Mouse (Mus musculus) G1E (cell line): Measurements from ENCODE around the gene Rhobtb1. TPM values are rescaled to one million over a fixed set of nuclear protein-coding genes. Genes with fewer than 3 reads are reported as not detected.

Experiments
- ATAC-seq: 2 replicates; pipeline ENCODE4 v1.8.0; 2016; ENCODE audit warnings: mild to moderate bottlenecking; ENCODE audit not compliant: insufficient number of reproducible peaks, poor library complexity, low FRiP score, severe bottlenecking; ENCODE audit errors: extremely low read depth
- DNase-seq: peaks from one replicate; pipeline ENCODE4 v3.0.0; 2012; ENCODE audit warnings: low spot score
- H3K27me3 ChIP-seq: 2 replicates; pipeline ENCODE4 v1.6.1; 2012; ENCODE audit warnings: mild to moderate bottlenecking, low read length, inconsistent platforms; ENCODE audit not compliant: insufficient read depth
- H3K36me3 ChIP-seq: replicated peaks from 2 replicates; pipeline ENCODE3; 2012; ENCODE audit warnings: mild to moderate bottlenecking, inconsistent platforms
- H3K4me1 ChIP-seq: 2 replicates; pipeline ENCODE4 v1.6.1; 2012; ENCODE audit warnings: low read depth, low read length, inconsistent platforms, mixed read lengths; ENCODE audit not compliant: insufficient read depth
- H3K4me3 ChIP-seq: 2 replicates; pipeline ENCODE4 v1.5.1; 2012; ENCODE audit warnings: low read depth, mild to moderate bottlenecking, inconsistent platforms, low read length, moderate library complexity, mixed read lengths
- H3K9me3 ChIP-seq: replicated peaks from 2 replicates; pipeline ENCODE4 v1.6.1; 2012; ENCODE audit warnings: inconsistent platforms
- CTCF ChIP-seq: IDR thresholded peaks from 2 replicates; pipeline ENCODE4 v1.5.1; 2012; ENCODE audit warnings: low read depth, low read length, inconsistent platforms, mixed read lengths
- GATA1 ChIP-seq: IDR thresholded peaks from 2 replicates; pipeline ENCODE4 v1.6.1; 2012; ENCODE audit warnings: borderline replicate concordance, low read length, inconsistent platforms, mixed read lengths
- GATA2 ChIP-seq: IDR thresholded peaks from 2 replicates; pipeline ENCODE4 v1.6.1; 2012; ENCODE audit warnings: low read depth, low read length, inconsistent platforms, borderline replicate concordance
- POLR2AphosphoS5 ChIP-seq: IDR thresholded peaks from 2 replicates; pipeline ENCODE4 v1.6.1; 2012; ENCODE audit warnings: low read depth, low read length, inconsistent platforms; ENCODE audit not compliant: insufficient replicate concordance
- TAL1 ChIP-seq: conservative IDR thresholded peaks from 2 replicates; pipeline ENCODE4 v1.6.1; 2012; ENCODE audit warnings: low read depth, low read length, inconsistent platforms, mixed read lengths
- polyA plus RNA-seq: library from polyadenylated mRNA; stranded (reverse); fragments of >175 nt; gene quantifications from 2 replicates; pipeline ENCODE4 v1.2.3, GENCODE M21; 2012
- total RNA-seq, 2 experiments: library from RNA; stranded (forward) in 1 of 2; stranded (reverse) in 1 of 2; fragments of 200-1000 nt in 1 of 2; fragments of >200 nt in 1 of 2; fragmentation: Nextera tagmentation in 1 of 2; gene quantifications; 2 replicates each; pipeline ENCODE4 v1.2.3; 2014 to 2017

Gene Rhobtb1
- total and polyA plus RNA-seq, 3 experiments = 0.05 TPM; not detected in 2

DNA sequence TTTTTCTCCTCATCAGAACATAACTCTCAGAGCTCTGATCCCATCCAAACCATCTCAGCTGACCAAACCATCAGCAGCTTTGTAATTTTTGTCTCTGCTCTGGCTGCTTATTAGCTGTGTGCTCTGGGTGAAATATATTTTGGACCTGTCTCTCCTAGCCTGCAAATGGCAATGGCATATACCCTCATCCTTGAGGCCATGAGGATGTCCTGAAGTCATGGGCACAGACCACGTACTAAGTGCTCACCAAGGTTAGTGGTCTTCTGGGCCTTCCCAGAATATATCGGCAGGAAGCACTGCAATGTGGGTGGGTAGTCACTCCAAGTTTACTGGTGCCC lies 68.0 kb downstream of the Rhobtb1 start:
- Histone ChIP-seq H3K4me1 (no peaks in the 10 kb centered on the region), H3K36me3 (no peaks in the 10 kb centered on the region), H3K27me3 (no peaks in the 10 kb centered on the region), H3K4me3 (no peak overlapping the region), H3K9me3 (peaks cover 49% of the 10 kb centered on the region)
- DNase-seq = no peak
- TF ChIP-seq TAL1 (no peak), GATA2 (no peak), POLR2AphosphoS5 (no peak), CTCF (no peak), GATA1 (no peak)
- ATAC-seq = no peak

DNA sequence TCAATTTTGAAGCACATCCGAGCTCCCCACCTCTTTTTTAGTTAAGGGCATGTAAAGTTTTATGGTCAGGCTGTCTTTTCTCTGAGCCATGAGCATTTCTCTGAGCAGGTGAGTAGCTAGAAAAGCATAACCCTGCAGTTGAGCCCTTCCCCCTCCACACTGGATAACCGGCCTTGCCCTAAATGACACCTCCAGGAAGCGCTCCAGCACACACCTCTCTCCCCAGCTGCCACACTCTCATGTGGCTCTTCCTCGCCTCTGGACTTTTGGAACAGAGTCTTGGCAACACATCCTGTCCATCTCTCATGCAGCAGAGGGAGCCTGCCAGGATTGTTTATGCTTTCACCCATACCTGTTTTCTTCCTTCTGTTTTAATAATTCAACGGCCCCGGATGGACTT lies 69.1 kb downstream of the Rhobtb1 start:
- H3K36me3 ChIP-seq = no peaks in the 10 kb centered on the region
- no peak for ATAC-seq

DNA sequence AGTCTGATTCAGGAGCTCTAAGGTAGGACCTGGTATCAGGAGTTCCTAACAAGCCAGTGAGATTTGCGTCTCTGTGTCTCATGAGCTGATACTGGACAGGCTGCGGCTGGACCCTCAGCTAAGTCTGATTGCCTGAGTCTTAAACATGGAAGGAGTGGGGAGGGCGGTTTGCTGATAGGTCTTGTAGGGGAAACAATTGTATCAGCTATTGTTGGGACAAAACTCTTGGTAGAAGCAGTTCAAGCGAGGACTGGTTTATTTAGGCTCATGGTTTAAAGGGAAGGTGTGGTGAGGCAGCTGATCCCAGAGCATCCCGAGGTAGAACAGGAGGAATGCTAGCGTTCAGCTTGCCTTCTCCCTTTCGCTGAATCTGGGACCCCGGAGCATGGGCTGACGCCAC lies 69.9 kb downstream of the Rhobtb1 start:
- TF ChIP-seq TAL1 (no peak), GATA1 (no peak), GATA2 (no peak), CTCF (no peak), POLR2AphosphoS5 (no peak)
- no peak for ATAC-seq

More for the DNA sequence above, 69.1 kb downstream of the Rhobtb1 start:
- H3K27me3 ChIP-seq = no peaks in the 10 kb centered on the region
- DNase-seq = no peak
- TF ChIP-seq POLR2AphosphoS5 (no peak), TAL1 (no peak), GATA2 (no peak), CTCF (no peak), GATA1 (no peak)
- peaks cover 57% of the 10 kb centered on the region for H3K9me3 ChIP-seq
- H3K4me1 ChIP-seq = no peaks in the 10 kb centered on the region
- H3K4me3 ChIP-seq = no peak overlapping the region

DNA sequence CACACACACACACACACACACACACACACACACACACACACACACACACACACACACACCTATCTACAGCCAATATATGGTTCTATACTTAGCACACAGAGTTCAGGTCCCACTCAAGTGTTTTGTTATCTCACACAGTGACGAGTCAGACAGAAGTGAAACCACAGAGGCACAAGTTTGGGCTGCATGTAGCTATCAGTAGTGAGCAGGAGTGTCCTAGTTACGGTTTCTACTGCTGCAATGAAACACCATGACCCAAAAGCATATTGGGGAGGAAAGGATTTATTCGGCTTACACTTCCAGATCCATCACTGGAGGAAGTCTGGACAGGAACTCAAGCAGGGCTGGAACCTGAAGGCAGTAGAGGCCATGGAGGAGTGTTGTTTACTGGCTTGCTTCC lies 70.7 kb downstream of the Rhobtb1 start:
- ATAC-seq (no peak), DNase-seq (no peak)

More for the DNA sequence above, 69.9 kb downstream of the Rhobtb1 start:
- Histone ChIP-seq H3K36me3 (no peaks in the 10 kb centered on the region), H3K4me1 (no peaks in the 10 kb centered on the region), H3K9me3 (peaks cover 64% of the 10 kb centered on the region), H3K4me3 (no peak overlapping the region), H3K27me3 (no peaks in the 10 kb centered on the region)
- no peak for DNase-seq

DNA sequence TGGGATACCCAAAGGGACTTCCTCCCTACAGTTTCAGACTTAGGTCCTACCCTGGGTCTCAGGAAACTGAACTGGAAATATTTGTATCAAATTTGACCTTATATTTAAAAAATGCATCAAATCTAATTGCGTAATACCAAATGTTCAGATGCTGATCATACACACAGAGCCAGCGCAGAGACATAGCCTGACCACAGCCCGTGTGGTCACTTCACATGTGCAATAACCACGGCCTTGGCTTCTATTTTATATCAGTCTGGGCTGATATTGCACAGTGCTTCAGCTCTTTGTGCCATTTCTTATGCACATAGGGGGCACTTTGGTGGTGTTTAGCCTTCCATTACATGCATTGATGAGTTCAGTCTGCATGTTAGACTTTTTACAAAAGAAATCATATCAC lies 72.0 kb downstream of the Rhobtb1 start:
- H3K36me3 ChIP-seq = no peaks in the 10 kb centered on the region
- H3K4me1 ChIP-seq = no peaks in the 10 kb centered on the region
- ATAC-seq = no peak

More for the DNA sequence above, 70.7 kb downstream of the Rhobtb1 start:
- H3K9me3 ChIP-seq = peaks cover 64% of the 10 kb centered on the region
- H3K4me1 ChIP-seq = no peaks in the 10 kb centered on the region
- H3K27me3 ChIP-seq = no peaks in the 10 kb centered on the region
- H3K4me3 ChIP-seq = no peak overlapping the region
- H3K36me3 ChIP-seq = no peaks in the 10 kb centered on the region
- TF ChIP-seq GATA1 = no peak
- TF ChIP-seq POLR2AphosphoS5 = no peak
- TF ChIP-seq GATA2 = no peak
- TF ChIP-seq TAL1 = no peak
- no peak for TF ChIP-seq CTCF

DNA sequence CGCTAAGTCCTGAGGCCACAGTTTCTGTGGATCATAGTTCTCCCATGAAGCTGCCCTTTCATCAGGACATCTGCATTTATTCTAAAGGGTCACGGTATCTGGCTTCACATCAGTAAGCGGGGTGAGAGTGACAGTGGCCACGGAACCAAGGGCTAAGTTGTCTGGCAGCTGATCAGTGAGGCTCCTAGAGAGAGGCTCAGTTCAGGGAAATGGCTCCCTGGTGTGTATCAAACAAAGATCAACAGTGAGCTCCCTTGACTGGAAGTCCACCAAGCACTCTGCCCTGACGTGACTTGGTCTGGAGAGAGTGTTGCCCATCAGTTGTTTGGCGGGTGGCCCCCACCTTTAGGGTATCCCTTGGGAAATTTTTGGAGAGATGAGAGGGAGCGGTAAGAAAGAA lies 73.0 kb downstream of the Rhobtb1 start:
- no peaks in the 10 kb centered on the region for H3K36me3 ChIP-seq
- no peaks in the 10 kb centered on the region for H3K27me3 ChIP-seq
- no peaks in the 10 kb centered on the region for H3K4me1 ChIP-seq
- ATAC-seq = no peak
- no peak for TF ChIP-seq CTCF
- no peak for TF ChIP-seq POLR2AphosphoS5
- no peak for TF ChIP-seq GATA1
- TF ChIP-seq GATA2 = no peak
- TF ChIP-seq TAL1 = no peak
- peaks cover 68% of the 10 kb centered on the region for H3K9me3 ChIP-seq
- no peak for DNase-seq
- H3K4me3 ChIP-seq = no peak overlapping the region

More for the DNA sequence above, 72.0 kb downstream of the Rhobtb1 start:
- Histone ChIP-seq H3K9me3 (peaks cover 68% of the 10 kb centered on the region), H3K4me3 (no peak overlapping the region), H3K27me3 (no peaks in the 10 kb centered on the region)
- TF ChIP-seq GATA1 = no peak
- no peak for TF ChIP-seq GATA2
- no peak for TF ChIP-seq POLR2AphosphoS5
- no peak for TF ChIP-seq TAL1
- TF ChIP-seq CTCF = no peak
- DNase-seq = no peak
